Mouse (Mus musculus) stomach, postnatal 0 days (tissue): ENCODE measurements at regions not wholly inside any gene's neighbourhood (a gene's known extent, or its start where the extent isn't known, plus 50 kb on each side); places are given as distances from the start of the nearest gene placed in this dataset.

ENCODE experiments used
- CTCF ChIP-seq: IDR thresholded peaks from 2 replicates; pipeline ENCODE4 v1.5.1; 2016; ENCODE audit warnings: antibody characterized with exemption, low read depth, mild to moderate bottlenecking, moderate library complexity
- EP300 ChIP-seq: optimal IDR thresholded peaks from 2 replicates; pipeline ENCODE3; 2016; ENCODE audit warnings: antibody characterized with exemption

DNA sequence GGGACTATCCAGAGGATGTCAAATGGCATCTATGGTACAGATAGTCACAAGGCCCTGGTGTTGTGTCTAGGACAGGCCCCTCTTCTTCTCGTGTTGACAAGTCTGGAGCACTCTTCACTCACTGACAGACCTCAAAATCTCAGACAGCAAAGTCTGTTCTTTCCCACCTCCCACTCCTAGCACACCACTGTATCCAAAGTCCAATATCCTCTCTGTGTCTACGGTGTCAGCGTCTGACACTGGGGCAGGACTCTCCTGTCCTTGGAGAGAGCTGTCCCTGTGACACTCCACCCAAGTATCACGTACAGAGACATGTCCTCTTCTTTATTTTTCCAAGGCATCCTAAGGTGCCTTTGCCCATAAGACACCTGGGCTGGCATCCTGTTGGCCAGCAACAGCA is 139.0 kb upstream of the Nsun2 start:
- no peak for TF ChIP-seq CTCF
- no peak for TF ChIP-seq EP300
